Mouse (Mus musculus) lung, postnatal 0 days (tissue): ENCODE measurements around the gene Gm47955.

Source experiments
- CTCF ChIP-seq: IDR thresholded peaks from 2 replicates; pipeline ENCODE4 v1.5.1; 2016; ENCODE audit warnings: antibody characterized with exemption, mild to moderate bottlenecking
- EP300 ChIP-seq: IDR thresholded peaks from 2 replicates; pipeline ENCODE4 v1.6.1; 2016; ENCODE audit warnings: antibody characterized with exemption, mild to moderate bottlenecking, control low read depth

DNA sequence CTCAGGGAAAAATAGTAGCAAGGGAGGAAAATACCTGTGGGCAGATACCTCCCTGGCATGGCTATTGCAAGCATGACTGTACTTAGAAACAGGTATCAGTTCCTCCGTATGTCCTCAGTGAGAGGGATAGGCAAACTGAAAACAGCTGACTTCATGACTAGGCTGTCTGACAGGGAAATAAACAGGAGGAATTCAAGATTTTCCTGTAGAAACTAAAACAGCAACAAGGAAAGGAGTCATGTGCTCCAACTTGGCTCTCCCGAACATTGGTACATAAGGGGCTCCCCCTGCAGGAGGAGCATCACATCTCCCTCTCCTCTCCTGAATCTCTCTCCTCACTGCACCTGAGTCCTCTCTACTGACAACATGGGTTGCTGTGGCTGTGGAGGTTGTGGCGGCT lies 47.1 kb upstream of the Gm47955 start, which contains the start of gene A030005L19Rik:
- TF ChIP-seq CTCF, result peak; percentile 45
- no peak for TF ChIP-seq EP300
